Mouse (Mus musculus) brain, embryonic 14.5 days (tissue): ENCODE results near the gene Gm4064. TPM values are rescaled to one million over a fixed set of nuclear protein-coding genes. Genes with fewer than 3 reads are reported as not detected.
"Not testable (repeated sequence)": the region's sequence is repeated elsewhere in the genome, so short reads cannot be mapped to it uniquely, and the experiment has no call there.

ENCODE experiments used
- DNase-seq: peaks from one replicate; pipeline ENCODE4 v3.0.0-alpha.2; 2011; ENCODE audit warnings: low read depth
- polyA plus RNA-seq: library from polyadenylated mRNA; depleted of rRNA; stranded (reverse); fragments of >200 nt; gene quantifications from 2 replicates; pipeline ENCODE4 v1.2.3, GENCODE M21; 2012; rRNA removed

Gm4064 gene
- polyA plus RNA-seq = not detected in 2 replicates

- not testable (repeated sequence) for DNase-seq
Measured at GRCm38 (mm10) chrY:2796105-2796504, at the start of gene Gm4064. TSS of gene Gm4064 (minus strand) at chrY:2796205.

- not testable (repeated sequence) for DNase-seq
Measured at GRCm38 (mm10) chrY:2830380-2830779, 34.4 kb upstream of the Gm4064 start, which contains the start of the genes Rbmy and Gm10256. TSS of gene Rbmy (plus strand) at chrY:2830680. TSS of gene Gm10256 (plus strand) at chrY:2830699.

Other genes starting within 250 kb of the Gm4064 start
- gene H2al2c, start 197.1 kb downstream of the Gm4064 start, polyA plus RNA-seq = not detected in 2 replicates
- gene Sry, start 132.5 kb downstream of the Gm4064 start, polyA plus RNA-seq = not detected in 2 replicates
- not detected in 2 replicates for gene H2al2b, start 75.5 kb downstream of the Gm4064 start, polyA plus RNA-seq
- gene Rbmy, start 34.5 kb upstream of the Gm4064 start, polyA plus RNA-seq = not detected in 2 replicates
- not detected in 2 replicates for gene Gm10256, start 34.5 kb upstream of the Gm4064 start, polyA plus RNA-seq
- 0.06 TPM in 1 of 2 replicates, not detected in the other for gene Gm10352, start 104.8 kb upstream of the Gm4064 start, polyA plus RNA-seq
- not detected in 2 replicates for gene Gm29289, start 136.4 kb upstream of the Gm4064 start, polyA plus RNA-seq